Mouse (Mus musculus): ENCODE measurements around the gene Gcnt4.
"Not testable (repeated sequence)": the region's sequence is repeated elsewhere in the genome, so short reads cannot be mapped to it uniquely, and the experiment has no call there.

- not testable (repeated sequence) for TF ChIP-seq CTCF (IDR thresholded peaks at IDR 0.05; ENCODE audit: low read depth); EP300 (optimal IDR thresholded peaks at IDR 0.05)
These were observed 1.4 kb upstream of the Gcnt4 start for GRCm38 (mm10) chr13:96923134-96923533.
